Mouse (Mus musculus) brain, adult 10 weeks (tissue): Measurements from ENCODE around the gene Pla2g4a. TPM values are rescaled to one million over a fixed set of nuclear protein-coding genes. Genes with fewer than 3 reads are reported as not detected.

Experiments used
- polyA plus RNA-seq: library from polyadenylated mRNA; stranded (reverse); fragments of 350-450 nt; fragmentation: Illumina TruSeq; extraction: RNeasy Lipid Tissue Mini Kit (QIAGEN cat#74804); gene quantifications from one replicate; pipeline ENCODE4 v1.2.3, GENCODE M21; 2015; ENCODE audit warnings: low read depth, low replicate concordance

Pla2g4a gene
- 5.2 TPM for polyA plus RNA-seq

GRCm38 (mm10) chr1:149960734-149961424 is at the start of gene Pla2g4a:
Gene Pla2g4a, minus strand, starts transcription at chr1:149961290.

Other genes starting within 250 kb of the Pla2g4a start
- gene Ptgs2, start 138.7 kb upstream of the Pla2g4a start, polyA plus RNA-seq = 8.6 TPM